Mouse (Mus musculus) gastrocnemius, postnatal 25 days (tissue): ENCODE data around the gene Vmn1r101. TPM values are rescaled to one million over a fixed set of nuclear protein-coding genes. Genes with fewer than 3 reads are reported as not detected.
"Not testable (repeated sequence)": the region's sequence is repeated elsewhere in the genome, so short reads cannot be mapped to it uniquely, and the experiment has no call there.

Source experiments
- DNase-seq: peaks from one replicate; pipeline ENCODE4 v3.0.0; 2022
- long read RNA-seq, 2 experiments: library from polyadenylated mRNA; stranded (forward); transcript quantifications; one replicate each; pipeline ENCODE4 v2.0.0; 2021
- total RNA-seq, 2 experiments: library from RNA; stranded (reverse); gene quantifications; 1 replicate in 1 of 2; 2 replicates in 1 of 2; pipeline ENCODE4 v1.2.3; 2021

The Vmn1r101 gene
- total RNA-seq = not detected
- long read RNA-seq, experiment 1 = 0 reads
- long read RNA-seq, experiment 2 = 0 reads

- not testable (repeated sequence) for DNase-seq
These were observed at the start of gene Vmn1r101 for GRCm38 (mm10) chr7:20442493-20442892. Gene Vmn1r101 (minus strand): TSS chr7:20442593.

- not testable (repeated sequence) for DNase-seq
These were observed 32.4 kb upstream of the Vmn1r101 start, which contains the start of gene Gm10670 for GRCm38 (mm10) chr7:20474825-20475224. Gene Gm10670 (minus strand): TSS chr7:20474925.

GRCm38 (mm10) chr7:20417642-20418041, 24.8 kb downstream of the Vmn1r101 start, which contains the start of gene Vmn1r100:
Gene Vmn1r100 (plus strand): TSS chr7:20417942.
- DNase-seq = not testable (repeated sequence)

Other genes starting within 250 kb of the Vmn1r101 start
- not detected for gene Vmn1r95, start 248.9 kb downstream of the Vmn1r101 start, total RNA-seq
- not detected for gene Gm6164, start 237.0 kb downstream of the Vmn1r101 start, total RNA-seq
- gene Gm4498, start 208.8 kb downstream of the Vmn1r101 start, total RNA-seq = not detected
- gene Gm5890, start 179.8 kb downstream of the Vmn1r101 start, total RNA-seq = not detected
- gene Gm4133, start 108.5 kb downstream of the Vmn1r101 start, total RNA-seq = not detected
- not detected for gene Gm5728, start 67.2 kb downstream of the Vmn1r101 start, total RNA-seq
- not detected for gene Vmn1r100, start 24.7 kb downstream of the Vmn1r101 start, total RNA-seq
- gene Gm10670, start 32.3 kb upstream of the Vmn1r101 start, total RNA-seq = not detected
- gene Vmn1r103, start 67.9 kb upstream of the Vmn1r101 start, total RNA-seq = not detected
- not detected for gene Vmn1r104, start 91.2 kb upstream of the Vmn1r101 start, total RNA-seq
- not detected for gene Gm5726, start 103.2 kb upstream of the Vmn1r101 start, total RNA-seq
- not detected for gene Gm4141, start 133.6 kb upstream of the Vmn1r101 start, total RNA-seq
- not detected for gene Gm4513, start 156.4 kb upstream of the Vmn1r101 start, total RNA-seq
- not detected for gene Vmn1r107, start 226.3 kb upstream of the Vmn1r101 start, total RNA-seq